Mouse (Mus musculus): ENCODE measurements around the gene Klhl26.
A peak's percentile ranks its signal among the peaks of the same experiment; 100 is the strongest.

The Klhl26 gene

DNA sequence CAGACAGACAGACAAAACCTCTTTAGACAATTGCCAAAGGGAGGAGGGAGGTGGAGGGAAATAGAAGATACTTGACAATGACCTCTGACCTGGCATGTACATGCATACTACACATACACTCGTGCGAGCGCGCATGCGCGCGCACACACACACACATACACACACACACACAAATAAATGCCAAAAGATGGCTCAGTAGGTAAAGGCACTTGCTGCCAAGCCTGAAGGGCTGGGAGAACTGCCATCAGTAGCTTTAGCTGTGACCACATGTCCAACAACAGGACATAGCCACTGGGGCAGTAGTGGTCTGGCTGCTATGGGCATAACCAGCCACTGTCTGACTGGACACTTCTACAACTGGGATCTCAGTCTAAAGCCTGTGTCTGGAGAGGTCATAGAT is 4.9 kb downstream of the Klhl26 start:
- peak; percentile 65 to 66 for DNase-seq

DNA sequence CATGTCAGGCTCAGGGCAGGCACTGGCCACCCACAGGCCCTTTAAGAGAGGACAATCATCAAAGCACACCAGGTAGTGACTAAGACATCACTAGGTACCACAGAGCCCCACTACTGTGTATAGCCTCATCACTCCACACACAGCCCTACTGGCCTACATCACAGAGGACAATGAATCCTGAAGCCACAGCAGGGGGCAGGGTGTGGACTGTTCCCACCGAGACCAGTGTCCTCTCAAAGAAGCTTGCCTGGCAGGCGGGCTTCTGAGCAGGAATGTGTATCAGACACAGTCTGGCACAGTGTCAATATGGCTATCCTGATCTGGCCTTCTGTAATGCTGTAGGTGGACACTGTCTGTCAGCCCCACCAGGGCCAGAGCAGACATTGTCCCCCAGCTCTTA is 6.8 kb downstream of the Klhl26 start:
- no peak for DNase-seq

DNA sequence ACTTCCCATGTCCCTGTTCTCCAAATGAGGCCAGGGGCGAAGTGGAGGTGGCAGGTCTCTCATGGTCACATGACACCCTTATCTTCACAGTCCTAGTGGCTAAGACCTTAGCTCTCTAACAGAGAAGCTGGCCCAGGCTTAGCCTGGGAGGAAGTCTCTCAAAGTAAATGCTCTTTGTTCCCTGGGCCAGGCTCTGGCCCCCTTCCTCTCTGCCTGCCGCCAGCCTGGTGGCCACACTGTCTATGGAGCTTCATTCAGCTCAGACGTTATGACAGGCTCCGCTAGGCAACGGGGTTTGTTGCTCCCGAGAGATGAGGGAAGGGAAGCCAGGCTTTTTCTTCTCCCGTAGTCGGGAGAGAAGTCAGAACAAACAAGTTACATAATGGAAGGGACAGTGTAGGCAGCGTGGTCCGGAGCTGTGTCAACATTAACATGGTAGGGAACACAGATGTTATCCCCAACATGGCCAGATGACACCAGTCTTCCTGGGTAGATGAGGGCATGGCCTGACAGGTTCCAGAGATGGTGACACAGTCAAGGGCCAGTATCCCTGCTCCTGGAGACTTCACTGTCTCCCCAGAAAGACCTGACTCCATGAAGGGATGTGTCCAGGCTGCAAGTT is 7.4 kb downstream of the Klhl26 start:
- no peak for DNase-seq

DNA sequence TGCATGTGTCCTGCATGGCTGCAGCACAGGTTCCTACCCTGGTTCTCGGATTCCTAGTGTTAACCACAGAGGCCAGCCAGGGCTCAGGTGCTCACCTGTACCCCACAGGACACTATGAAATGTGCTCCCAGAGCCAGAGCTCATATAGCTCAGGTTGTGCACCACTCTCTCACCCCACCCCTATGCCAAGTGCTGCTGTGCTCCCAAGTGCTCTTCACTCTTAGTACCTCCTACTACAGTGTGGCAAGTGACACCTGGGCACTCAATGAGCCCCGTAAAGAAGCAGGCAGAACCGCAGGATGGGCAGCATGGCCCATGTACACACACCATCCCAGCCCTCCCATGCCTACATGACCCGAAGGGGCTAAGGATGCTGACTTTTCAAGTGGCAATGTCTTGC is 8.0 kb downstream of the Klhl26 start:
- no peak for DNase-seq

DNA sequence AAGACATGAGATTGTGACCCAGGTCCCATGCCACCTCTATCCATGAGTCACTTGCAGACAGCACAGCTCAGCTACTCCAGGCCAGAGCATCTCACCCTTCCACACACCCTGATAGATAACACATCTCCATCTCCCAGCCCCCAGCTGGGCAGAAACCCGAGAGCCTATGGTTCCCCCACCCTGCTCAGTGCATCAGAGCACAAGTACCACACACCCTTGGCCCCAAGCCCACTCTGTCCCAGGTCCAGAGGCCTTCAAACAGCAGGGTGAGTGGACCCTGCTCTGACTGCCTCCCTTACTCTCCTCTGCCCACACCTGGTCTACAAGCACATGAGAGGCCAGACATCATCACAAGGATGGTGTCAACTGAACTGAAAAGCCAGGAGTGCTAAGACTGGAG is 8.9 kb downstream of the Klhl26 start:
- no peak for DNase-seq

DNA sequence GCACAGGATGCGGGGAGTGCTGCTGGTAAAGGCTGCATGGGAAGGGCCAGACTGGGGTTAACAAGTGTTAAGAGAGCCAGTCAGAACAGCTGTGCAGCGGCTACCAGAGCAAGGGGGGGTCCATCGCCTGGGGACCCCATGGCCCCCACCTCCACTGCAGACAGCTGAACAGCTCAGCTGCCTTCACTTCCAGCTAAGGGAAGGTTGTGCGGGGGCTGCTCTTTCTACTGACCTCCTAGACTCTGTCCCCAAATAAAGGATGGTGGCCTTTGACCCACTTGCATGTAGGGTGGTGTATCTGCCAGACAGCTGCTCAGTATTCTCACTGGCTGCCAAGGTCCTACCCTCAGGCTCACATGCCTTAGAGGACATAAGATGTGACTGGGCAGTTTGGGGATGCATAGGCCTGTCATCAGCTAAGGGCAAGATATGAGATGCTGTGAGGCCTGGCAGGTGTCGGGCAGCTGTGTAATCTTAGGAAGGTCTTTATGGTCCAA is 9.5 kb downstream of the Klhl26 start:
- no peak for DNase-seq

DNA sequence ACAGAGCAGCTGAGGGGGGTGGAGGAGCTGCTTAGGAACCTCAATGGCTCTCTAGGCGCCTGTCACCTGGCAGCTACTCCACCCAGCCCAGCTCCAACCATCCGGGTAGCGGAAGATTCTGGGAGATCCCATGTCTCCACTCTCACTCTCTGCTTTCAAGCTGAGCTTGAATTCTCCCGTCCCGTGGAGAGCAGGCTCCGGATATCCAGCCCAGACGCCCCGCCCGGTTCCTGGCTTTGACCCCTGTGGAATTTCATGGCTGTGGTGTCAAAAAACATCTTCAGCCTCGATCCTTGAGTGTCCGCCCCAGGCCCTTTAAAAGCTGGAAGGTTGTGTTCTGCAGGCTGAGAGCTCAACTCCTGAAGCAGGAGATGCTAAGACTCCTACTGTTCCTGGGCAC is 10.0 kb downstream of the Klhl26 start:
- no peak for DNase-seq

DNA sequence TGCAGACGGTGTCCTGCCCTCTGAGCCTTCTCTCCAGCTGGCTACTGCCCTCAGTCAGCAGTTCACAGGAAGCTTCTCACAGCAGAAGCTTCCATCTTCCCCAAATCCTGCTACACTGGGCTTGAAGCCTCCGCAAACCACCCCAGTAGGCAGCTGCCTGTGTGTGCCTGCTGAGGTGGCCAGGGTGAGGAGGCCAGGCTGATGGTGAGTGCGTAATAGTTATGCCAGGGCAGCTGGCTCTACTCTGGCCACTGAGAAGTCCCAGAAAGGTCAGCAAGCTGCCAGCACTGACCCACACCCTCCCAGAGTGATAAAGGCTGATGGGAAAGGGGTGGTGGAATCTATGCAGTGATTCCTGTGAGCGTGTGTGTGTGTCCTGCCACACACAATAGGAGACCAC is 10.5 kb downstream of the Klhl26 start:
- no peak for DNase-seq

DNA sequence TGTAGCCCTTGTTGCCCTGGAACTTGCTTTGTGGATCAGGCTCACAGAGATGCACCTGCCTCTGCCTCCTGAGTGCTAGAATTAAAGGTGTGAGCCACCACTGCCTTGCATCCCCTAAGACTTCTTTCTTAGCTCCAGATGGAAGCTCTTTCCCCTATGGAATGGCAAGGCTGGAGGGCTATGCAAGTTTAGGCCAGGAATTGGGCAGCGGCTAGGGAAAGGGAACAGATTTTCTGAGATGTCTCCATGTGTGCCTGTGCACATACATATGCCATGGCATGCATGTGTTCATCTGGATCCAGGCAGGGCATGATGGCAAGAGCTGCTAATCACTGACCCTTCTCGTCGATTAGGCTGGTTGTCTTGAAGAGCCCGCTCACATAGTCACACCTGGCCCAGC is 11.1 kb downstream of the Klhl26 start:
- DNase-seq: no peak

DNA sequence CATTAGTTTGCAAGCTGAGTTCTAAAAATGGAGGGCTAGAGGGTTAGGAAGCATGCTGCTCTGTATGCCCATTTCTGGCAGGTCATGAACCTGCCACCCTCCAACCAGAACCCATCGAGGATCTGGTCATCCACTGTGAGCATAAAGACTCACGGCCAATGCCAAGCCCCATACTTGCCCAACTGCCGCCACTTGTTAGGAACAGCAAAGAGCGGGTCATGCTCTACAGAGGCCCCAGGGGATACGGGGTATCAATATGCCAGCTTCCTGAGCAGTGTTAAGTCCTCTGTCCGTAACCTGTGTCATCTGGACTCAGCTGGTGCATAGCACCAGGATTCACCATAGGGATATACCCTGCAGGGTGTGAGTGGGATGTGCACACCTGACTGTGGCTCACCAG is 12.6 kb downstream of the Klhl26 start:
- DNase-seq: no peak

DNA sequence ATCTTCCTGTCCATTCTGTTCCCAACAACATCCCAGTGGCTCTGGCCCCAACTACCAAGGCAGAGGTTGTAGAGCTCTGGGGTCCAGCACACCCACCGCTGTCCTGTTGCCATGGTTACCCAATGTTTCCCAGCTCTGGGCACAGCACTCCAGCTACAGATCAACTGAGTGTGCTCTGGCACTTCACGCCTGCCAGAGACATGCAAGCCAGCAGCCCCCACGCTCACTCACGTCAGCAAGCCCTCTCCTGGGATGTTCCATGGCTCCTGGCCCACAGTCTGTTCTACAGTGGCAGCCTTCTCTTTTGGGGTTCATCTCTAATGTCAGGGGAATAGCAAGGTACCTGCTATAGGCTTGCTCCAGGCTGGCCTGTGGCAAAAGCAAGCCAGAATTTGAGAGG is 13.5 kb downstream of the Klhl26 start:
- peak in 1 of 2 experiments; percentile 51 for DNase-seq

DNA sequence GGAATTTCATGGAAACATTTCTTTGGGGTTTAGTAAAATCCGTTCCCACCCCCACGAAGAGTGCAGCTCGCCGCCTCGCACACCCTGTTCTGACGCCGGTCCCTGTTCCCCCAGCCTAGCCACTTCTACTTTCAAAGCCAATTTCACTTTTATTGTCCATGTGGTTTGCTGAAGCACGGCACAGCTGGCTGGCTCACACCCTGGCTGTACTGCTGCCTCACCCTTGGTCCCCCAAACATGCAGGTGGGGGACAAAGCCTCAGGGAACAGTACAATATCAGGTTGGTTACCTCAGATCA is 14.3 kb downstream of the Klhl26 start:
- DNase-seq: no peak

DNA sequence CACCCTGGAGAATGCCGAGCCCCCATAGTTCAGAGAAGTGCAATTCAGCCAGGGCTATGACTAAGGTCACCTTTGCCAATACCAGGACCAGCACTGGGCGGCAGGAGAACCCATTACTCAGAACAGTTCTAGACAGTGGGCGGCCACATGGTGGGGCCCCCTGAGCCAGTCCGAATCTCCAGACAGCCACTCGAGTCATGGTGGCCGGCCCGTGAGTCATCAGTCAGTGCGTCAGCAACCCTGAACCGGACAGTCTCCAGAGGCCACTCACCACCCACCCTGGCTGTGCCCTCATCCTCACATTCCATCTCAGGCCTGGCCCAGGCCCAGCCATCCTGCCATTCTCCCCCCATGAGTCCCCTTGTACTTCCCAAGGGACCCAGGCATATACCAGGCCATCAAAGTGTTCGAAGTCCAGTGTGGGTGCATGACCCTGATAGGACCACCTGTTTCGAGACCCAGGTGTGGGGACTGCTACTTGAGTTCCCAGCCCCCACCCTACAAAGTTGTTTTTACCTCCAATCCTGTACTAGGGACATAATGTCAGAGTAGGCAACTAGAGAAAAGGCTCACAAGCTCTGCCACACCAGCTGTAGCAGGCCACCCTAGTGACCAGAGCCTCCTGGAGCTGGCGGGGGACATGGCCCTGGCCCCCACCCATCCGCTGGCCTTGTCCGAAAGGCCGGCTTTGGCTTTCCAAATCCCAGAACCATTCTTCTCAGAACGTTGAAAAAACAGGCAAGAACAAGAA is 14.8 kb downstream of the Klhl26 start:
- DNase-seq: no peak

DNA sequence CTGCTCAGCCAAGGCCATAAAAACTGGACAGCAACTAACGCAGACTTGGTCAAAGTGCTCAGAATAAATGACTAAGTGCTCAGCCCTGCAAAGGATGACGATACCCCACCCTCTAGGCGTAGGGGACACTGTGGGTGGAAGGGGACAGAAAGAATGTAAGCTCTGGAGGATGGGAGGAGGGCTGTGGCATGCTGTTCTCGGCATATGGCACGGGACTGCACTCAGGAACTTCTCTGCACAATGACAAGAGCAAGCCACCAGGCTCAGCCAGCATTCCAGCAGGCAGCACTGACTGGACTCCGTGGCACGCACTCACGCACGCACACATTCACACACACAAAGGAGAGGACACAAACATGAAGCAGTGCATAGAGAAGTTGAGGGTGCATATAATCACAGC is 16.2 kb downstream of the Klhl26 start:
- DNase-seq: peak; percentile 61 to 72

DNA sequence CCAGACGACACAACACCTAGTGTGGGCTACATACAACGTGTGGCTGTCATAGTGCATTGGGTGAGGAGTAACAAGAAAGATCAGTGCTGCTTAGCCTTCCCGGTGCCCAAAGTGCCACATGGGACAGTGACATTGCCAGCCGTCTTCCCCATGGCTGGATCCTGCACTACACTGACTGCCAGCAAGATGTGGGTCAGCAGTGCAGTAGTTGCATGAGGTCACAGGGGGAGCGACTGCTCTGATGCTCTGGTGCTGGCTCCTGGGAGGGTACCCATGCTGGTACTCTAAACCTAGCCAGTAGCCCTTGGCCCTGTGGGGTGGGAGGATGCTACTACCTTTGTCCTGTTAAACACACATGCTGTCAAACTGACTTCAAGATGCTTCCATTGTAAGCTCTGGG is 16.6 kb downstream of the Klhl26 start:
- no peak for DNase-seq

DNA sequence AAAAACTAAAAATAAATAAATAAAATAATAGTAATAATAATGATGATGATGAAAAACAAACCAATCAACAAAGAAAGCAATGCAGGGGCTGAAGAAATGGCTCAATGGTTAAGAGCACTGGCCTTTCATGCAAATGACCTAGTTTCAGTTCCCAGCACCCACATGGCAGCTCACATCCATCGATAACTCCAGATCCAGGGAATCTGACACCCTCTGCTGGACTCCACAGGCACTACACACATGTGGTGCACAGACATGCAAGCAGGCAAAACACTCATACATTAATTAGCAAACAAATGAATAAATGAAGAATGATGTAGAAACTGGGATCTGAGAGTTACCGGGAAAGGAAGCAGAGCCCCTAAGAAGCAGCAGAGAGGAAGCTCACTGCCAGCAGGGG is 17.1 kb downstream of the Klhl26 start:
- no peak for DNase-seq

DNA sequence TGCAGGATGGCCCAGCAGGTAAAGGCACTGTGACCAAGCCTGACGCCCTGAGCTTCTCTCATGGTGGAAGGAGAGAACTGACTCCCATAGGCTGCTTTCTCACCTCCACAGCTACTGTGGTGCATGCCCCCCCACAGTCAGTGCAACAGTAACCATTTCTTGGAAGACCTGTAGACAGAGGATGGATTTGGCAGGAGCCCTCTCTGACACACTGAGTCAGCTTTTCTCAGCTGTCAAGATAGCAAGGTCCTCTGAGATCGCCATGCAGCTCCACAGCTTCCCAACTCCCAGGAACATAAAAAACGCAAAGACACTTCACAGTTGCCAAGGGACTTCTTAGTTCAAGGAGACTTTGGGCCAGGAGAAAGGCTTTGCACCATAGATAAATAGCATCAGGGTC is 18.3 kb downstream of the Klhl26 start:
- DNase-seq: no peak

DNA sequence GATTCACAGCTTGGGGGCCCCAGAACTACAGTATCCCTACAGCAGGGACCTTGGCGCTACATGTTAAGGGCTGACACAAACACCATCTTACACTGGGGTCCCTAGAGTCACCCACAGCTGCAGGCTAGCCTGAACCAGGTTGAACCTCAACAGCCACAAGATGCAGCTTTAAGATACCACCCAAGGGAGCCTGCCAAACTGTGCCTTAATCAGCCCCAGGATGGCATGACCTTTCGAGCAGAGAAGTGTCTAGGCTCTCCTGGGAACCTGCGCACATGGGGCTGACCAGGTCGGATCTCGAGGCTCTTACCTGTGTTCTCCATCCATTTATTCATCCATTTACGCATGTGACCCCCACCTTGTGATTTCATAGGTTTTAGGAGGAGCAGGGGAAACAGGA is 18.9 kb downstream of the Klhl26 start:
- DNase-seq: no peak

DNA sequence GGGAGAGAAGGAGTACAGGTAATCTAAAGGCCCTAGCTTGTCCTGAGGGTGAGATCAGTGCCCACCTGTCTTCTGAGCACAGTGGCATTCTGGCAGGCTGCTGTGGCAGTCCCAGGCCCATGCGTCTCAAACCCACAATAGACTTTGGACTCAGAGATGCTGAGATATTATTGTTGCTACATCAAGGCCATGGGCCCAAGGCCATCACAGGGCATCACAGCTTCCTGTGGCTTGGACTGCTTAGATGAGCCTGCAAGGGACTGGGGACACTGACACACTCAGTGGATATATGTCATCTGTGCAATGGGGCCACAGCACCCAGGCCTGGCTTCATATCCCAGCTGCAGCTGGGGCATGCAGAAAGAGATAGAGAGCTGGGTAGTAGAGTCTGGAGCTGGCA is 19.8 kb downstream of the Klhl26 start:
- DNase-seq: no peak

DNA sequence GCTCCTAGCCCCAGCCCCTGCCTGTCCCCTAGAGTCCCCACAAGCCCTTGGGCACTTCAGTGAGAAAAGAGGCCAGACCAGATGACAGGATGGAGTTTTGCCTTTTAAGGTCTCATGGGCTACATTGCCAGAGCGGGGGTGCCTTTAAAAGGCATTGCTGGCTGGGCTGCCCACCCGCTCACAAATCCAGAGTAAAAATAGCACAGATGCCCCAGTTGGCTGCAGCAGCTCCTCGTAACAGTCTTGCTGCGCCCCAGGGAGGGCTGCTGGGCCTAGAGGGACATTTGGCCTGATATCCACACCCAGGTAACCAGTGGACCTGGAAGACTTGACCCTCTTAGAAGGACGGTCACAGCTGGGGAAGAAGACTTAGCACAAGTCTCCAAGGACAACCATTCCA is 22.9 kb downstream of the Klhl26 start:
- no peak for DNase-seq

DNA sequence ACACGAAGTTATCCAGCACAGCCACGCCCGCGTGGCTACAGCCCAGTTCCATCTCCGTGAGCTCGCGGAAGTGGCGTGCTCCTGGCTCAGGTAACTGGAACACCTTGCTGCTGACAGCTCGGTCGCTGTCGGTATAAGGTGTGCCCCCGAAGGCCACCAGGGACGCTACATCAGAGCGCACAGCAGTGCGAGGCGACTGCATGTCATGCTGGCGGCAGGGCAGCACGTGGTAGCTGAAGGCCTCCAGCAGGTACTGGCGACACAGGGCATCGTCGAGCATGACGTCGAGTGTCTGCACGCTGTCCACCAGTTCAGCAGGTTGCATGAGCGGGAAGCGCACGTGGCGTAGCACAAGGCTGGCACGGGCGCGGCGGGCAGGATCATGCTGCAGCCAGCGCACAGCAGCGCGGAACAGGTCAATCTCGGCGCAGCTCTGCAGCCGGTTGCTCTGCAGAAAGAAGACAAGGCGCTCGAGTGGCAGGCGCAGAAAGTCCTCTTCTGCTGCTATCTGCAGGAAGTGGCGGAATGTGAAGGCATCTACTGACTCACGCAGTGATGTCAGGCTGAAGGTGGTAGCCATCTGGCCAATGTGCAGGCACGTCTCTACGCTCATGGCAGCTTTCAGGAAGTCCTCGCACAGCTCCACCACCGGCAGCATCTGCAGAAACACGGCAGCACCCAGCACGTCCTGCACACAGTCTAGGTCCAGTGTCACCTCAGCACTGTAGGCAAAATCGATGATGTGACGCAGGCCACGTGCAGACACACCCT is 24.4 kb downstream of the Klhl26 start:
- no peak for DNase-seq

DNA sequence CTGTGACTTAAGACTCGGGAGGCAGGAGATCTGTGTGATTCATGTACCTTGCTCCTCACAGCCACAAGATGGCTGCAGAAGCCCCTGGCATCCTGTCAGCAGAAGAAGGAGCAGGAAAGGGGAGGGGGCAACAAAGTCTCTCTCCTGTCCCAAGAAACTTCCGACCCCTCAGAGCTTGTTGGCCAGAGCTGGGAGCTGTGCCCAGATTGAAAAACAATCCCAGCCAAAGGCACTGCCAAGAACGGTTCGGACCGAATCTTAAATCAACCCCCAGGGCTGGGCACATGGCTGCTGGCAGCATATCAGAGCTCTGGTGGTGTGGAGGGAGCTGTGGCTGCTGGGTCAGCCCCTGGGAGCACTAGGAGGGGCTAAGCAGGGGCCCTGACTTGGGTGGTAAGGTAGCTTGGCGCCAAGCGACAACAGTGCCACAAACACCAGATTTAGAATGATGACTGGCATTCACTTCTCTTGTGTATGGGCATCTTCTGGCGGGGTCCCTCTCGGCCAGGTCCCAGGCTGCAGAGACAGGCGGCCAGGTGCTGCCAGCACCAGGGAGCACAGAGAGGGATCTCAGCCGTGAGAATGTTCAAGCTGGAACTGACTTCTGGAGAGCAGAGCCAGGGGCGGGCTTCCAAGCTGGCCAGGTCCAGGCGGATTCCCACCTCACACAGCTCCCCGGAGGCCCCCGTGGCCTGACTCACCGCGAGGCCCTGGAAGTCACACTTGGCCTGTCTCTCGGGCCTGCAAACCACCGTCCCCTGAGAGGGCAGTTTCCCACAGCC is 28.9 kb downstream of the Klhl26 start:
- peak; percentile 50 to 51 for DNase-seq

DNA sequence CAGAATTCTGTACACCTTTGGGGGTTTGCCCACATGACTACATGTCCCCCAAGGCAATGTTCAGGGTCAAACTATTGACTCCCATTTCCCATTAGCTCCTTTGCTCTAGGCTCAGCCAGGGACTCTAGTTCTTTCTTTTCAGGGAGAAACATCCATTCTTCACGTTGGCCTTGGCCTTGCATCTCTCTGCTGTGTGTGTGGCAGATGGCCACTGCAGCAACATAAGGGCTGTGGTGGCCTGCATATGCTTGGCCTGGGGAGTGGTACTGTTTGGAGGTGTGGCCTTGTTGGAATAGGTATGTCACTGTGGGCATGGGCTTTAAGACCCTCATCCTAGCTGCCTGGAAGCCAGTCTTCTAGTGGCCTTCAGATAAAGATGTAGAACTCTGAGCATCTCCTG is 30.8 kb downstream of the Klhl26 start:
- no peak for DNase-seq
